Mouse (Mus musculus): ENCODE measurements around the gene Gm11554. TPM values are rescaled to one million over a fixed set of nuclear protein-coding genes. Genes with fewer than 3 reads are reported as not detected.
"Not testable (repeated sequence)": the region's sequence is repeated elsewhere in the genome, so short reads cannot be mapped to it uniquely, and the experiment has no call there.

Gene Gm11554
- not detected for total RNA-seq (2021)

DNA sequence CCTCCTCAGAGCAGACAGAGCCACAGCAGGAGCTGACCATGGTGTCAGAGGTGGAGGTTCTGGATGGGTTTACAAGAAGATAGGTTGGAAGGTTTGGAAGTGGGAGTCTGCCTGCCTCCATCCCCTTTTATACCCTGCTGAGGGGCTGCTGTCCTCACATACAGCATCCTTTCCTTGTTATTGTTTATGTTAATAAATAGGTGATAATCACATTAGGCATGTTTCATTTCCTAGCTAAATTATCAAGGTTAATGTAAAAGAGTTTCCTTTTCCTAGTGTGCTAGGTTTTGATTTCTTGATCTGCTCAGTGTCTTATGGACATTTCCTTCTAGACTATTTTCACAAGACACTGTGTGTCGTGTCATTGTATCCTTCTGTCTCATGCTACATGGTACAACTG lies at the start of gene Gm11554:
Gm11554 (minus strand) TSS at position 101 of the 400 bp plus-strand sequence.
- DNase-seq; intact Hi-C loops (cut with DNase I): not testable (repeated sequence)

DNA sequence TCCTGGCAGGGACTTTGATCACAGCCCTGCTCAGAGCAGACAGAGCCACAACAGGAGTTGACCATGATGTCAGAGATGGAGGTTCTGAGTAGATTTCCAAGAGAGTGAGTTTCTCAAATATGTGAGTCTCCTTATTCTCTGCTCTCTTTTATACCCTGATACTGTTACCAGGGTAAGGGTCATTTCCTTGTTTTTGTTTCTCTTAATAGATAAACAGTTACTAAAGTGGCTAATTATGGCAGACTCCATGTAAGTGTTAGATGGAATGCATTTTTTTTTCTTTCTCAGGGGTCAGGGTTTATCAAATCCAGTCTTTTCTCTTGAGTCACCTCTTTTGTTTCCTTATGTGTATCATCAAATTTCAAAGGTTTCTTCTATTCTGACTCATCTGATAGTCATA lies 47.3 kb upstream of the Gm11554 start, which contains the start of gene Krtap4-16:
Krtap4-16 (minus strand) TSS at position 101 of the 400 bp plus-strand sequence.
- intact Hi-C loops (cut with DNase I), result no loop called here
- DNase-seq, result no peak

DNA sequence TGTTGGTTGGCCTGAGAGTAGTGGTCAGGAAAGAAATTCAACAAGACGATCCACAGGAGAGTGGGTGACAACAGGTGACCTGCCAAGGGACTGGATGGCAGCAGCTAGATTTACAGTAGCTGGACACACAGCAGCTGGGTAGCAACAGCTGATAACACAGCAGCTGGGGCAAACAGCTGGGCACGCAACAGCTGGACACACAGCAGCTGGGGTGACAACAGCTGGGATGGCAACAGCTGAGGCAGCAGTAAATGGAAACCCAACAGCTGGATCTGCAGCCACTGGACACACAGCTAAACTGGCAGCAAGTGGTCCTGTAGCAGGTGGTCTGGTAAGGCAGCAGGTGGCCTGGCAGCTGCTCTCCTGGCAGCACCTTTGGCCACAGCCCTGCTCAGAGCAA lies 42.5 kb upstream of the Gm11554 start:
- DNase-seq, result no peak
- intact Hi-C loops (cut with DNase I), result no loop called here

DNA sequence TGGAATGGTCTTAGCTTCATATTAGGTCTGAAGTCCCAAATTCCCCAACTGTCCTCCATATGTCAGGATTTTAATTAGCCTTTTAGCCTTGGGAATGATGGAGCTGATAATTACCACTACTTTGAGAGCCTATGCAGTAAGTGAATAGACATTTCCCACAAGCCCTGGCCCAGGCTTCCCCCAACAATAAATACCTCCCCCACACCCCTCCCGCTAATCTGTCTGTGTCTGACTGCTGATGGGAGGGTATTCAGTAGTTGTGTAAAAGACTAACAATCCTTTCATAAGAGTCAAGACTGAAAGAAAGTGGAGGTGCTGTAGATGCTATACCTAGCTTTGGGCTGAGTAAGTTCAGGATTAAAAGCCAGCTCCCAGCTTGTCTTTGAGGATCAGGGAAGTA lies 37.9 kb upstream of the Gm11554 start:
- no peak for DNase-seq
- intact Hi-C loops (cut with DNase I), result no loop called here

DNA sequence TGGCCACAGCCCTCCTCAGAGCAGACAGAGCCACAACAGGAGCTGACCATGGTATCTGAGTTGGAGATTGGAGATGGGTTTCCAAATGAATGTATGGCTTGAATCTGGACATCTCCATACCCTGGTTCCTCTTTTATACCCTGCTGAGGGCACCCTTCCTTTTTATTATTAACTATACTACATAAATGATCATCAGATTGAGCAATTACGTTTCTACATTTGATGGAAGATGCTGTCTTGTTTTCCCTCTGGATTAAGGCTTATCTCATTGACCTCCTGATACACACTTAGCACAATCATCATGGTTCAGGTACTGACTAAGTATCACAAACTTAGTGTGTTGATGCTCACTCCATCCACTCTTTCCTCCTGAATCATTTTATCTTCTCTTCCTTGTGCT lies 33.7 kb upstream of the Gm11554 start, which contains the start of gene 2300003K06Rik:
2300003K06Rik (minus strand) TSS at position 101 of the 400 bp plus-strand sequence.
- intact Hi-C loops (cut with DNase I), result no loop called here
- DNase-seq, result no peak

DNA sequence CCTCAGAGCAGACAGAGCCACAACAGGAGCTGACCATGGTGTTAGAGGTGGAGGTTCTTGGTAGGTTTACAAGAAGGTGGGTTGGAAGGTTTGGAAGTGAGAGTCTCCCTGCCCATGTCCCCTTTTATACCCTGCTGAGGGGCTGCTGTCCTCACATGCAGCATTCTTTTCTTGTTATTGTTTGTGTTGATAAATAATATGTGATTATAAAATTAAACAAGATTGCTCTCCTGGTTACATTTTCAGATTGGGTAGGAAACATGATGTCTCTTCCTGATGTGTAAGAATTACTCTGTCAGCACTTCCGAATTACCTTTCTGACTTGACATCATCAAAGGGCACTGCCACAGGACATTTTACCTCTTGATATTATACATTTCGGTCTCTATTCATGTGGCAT lies 11.3 kb upstream of the Gm11554 start, which contains the start of gene Gm11564:
Gm11564 (minus strand) TSS at position 101 of the 400 bp plus-strand sequence.
- intact Hi-C loops (cut with DNase I), result not testable (repeated sequence)

DNA sequence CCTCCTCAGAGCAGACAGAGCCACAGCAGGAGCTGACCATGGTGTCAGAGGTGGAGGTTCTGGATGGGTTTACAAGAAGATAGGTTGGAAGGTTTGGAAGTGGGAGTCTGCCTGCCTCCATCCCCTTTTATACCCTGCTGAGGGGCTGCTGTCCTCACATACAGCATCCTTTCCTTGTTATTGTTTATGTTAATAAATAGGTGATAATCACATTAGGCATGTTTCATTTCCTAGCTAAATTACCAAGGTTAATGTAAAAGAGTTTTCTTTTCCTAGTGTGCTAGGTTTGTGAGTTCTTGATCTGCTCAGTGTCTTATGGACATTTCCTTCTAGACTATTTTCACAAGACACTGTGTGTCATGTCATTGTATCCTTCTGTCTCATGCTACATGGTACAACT lies 5.5 kb upstream of the Gm11554 start, which contains the start of gene Krtap4-13:
Krtap4-13 (minus strand) TSS at position 101 of the 400 bp plus-strand sequence.
- DNase-seq; intact Hi-C loops (cut with DNase I): not testable (repeated sequence)

More for the DNA sequence above, 11.3 kb upstream of the Gm11554 start, which contains the start of gene Gm11564:
- not testable (repeated sequence) for DNase-seq

DNA sequence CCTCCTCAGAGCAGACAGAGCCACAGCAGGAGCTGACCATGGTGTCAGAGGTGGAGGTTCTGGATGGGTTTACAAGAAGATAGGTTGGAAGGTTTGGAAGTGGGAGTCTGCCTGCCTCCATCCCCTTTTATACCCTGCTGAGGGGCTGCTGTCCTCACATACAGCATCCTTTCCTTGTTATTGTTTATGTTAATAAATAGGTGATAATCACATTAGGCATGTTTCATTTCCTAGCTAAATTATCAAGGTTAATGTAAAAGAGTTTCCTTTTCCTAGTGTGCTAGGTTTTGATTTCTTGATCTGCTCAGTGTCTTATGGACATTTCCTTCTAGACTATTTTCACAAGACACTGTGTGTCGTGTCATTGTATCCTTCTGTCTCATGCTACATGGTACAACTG lies 5.4 kb downstream of the Gm11554 start, which contains the start of gene Gm11569:
Gm11569 (minus strand) TSS at position 101 of the 400 bp plus-strand sequence.
- intact Hi-C loops (cut with DNase I); DNase-seq: not testable (repeated sequence)

DNA sequence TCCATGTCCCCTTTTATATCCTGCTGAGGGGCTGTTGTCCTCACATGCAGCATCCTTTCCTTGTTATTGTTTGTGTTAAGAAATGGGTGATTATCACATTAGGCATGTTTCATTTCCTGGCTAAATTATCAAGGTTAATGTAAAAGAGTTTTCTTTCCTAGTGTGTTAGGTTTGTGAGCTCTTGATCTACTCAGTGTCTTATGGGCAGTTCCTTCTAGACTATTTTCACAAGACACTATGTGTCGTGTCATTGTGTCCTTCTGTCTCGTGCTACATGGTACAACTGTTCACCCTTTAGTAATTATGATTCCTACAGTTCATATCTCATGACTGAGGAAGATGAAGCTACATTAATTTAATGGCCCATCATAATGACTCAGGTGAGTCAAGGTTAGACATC lies 10.9 kb downstream of the Gm11554 start, which contains the start of gene Gm11596:
Gm11596 (minus strand) TSS at position 101 of the 400 bp plus-strand sequence.
- intact Hi-C loops (cut with DNase I), result no loop called here
- DNase-seq, result no peak

DNA sequence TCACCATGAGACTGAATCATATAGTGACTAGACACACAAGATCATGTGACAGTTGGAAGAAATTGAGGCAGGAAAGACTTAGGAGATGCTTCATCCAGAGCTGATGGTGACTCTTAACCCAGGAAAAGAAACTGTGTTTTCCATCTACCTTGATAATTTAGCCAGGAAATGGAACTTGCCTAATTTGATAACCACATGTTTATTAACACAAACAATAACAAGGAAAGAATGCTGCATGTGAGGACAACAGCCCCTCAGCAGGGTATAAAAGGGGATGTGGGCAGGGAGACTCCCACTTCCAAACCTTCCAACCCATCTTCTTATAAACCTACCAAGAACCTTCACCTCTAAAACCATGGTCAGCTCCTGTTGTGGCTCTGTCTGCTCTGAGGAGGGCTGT lies 19.3 kb downstream of the Gm11554 start, which contains the start of gene Krtap4-9:
Krtap4-9 (plus strand) TSS at position 301 of the 400 bp plus-strand sequence.
- intact Hi-C loops (cut with DNase I); DNase-seq: not testable (repeated sequence)

DNA sequence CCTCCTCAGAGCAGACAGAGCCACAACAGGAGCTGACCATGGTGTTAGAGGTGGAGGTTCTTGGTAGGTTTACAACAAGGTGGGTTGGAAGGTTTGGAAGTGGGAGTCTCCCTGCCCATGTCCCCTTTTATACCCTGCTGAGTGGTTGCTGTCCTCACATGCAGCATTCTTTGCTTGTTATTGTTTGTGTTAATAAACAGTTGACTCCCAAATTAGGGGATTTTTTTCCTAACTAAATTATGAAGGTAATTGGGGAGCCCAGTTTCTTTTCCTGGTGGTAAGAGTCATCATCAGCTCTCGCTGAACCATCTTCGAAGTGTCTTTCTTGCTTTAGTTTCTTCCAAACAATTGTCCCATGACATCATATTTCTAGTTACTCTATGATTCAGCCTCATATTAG lies 23.6 kb downstream of the Gm11554 start, which contains the start of gene Krtap4-8:
Krtap4-8 (minus strand) TSS at position 101 of the 400 bp plus-strand sequence.
- intact Hi-C loops (cut with DNase I), result no loop called here
- DNase-seq, result no peak

DNA sequence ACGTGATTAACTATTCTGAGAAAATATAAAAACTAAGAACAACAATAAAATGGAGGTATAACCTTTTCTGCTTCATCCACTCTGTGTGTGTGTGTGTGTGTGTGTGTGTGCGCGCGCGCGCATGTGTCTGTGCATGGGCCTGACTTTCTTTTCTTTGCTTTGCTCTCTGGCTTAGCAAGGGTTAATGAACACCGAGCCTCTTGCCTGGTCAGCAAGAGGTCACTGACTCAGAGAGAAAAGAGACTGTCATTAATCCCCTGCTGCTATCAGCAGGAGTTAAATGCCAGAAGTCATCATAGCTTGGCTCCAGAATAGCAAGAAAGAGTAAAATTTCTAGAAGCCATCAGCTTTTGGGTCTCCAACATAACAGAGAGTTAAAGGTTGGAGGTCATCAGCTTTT lies 25.8 kb downstream of the Gm11554 start:
- no peak for DNase-seq
- intact Hi-C loops (cut with DNase I), result no loop called here

DNA sequence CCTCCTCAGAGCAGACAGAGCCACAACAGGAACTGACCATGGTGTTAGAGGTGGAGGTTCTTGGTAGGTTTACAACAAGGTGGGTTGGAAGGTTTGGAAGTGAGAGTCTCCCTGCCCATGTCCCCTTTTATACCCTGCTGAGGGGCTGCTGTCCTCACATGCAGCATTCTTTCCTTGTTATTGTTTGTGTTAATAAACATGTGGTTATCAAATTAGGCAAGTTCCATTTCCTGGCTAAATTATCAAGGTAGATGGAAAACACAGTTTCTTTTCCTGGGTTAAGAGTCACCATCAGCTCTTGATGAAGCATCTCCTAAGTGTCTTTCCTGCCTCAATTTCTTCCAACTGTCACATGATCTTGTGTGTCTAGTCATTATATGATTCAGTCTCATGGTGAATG lies 31.4 kb downstream of the Gm11554 start, which contains the start of gene Gm11595:
Gm11595 (minus strand) TSS at position 101 of the 400 bp plus-strand sequence.
- DNase-seq; intact Hi-C loops (cut with DNase I): not testable (repeated sequence)

DNA sequence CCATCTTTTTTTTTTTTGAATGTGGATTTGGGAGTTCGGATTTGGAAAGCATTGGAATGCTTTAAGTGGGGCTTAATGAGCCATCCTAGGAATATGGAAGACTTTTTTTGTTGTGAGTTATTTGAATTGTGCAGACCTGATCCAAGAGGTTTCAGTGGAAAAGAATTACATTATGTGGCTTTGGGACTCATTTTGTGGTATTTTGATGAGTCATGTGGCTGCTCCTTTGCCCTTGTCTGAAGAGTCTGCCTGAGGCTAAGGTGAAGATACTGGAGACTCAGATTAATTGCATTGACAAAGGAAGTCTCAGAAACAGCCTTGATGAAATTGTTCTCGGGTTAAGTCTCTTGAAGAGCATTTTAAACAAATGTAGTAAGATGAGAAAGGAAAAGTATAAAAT lies 35.8 kb downstream of the Gm11554 start:
- DNase-seq, result no peak
- intact Hi-C loops (cut with DNase I), result no loop called here

DNA sequence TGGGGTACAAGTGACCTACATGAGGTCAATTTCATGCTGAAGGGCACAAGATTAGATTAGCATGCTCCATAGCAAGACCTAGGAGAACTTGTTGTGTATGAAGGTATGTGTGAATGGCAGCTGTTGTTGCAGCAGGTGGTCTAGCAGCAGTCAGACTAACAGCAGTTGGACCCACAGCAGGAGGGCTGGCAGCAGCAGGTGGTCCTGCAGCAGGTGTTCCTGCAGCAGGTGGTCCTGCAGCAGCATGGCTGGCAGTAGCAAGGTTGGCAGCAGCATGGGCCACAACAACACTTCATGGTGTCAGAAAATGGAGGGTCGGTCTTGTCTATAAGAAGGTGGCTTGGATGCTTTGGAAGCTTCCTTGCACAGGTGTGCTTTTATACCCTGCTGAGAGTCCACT lies 45.4 kb downstream of the Gm11554 start:
- DNase-seq, result no peak
- intact Hi-C loops (cut with DNase I), result no loop called here

Other genes with a start within 250 kb of the Gm11554 start
- gene Krtap3-2, start 247.6 kb downstream of the Gm11554 start, total RNA-seq (2021), result not detected
- gene Gm11939, start 245.0 kb downstream of the Gm11554 start, total RNA-seq (2021), result not detected
- gene Krtap3-1, start 237.8 kb downstream of the Gm11554 start, total RNA-seq (2021), result not detected
- not detected for gene Krtap1-5, start 223.4 kb downstream of the Gm11554 start, total RNA-seq (2021)
- gene Krtap1-4, start 220.8 kb downstream of the Gm11554 start, total RNA-seq (2021), result not detected
- not detected for gene Krtap1-3, start 213.1 kb downstream of the Gm11554 start, total RNA-seq (2021)
- not detected for gene Krtap9-3, start 206.3 kb downstream of the Gm11554 start, total RNA-seq (2021)
- gene Gm11938, start 201.1 kb downstream of the Gm11554 start, total RNA-seq (2021), result not detected
- gene Gm11937, start 194.3 kb downstream of the Gm11554 start, total RNA-seq (2021), result not detected
- not detected for gene Krtap2-4, start 189.6 kb downstream of the Gm11554 start, total RNA-seq (2021)
- gene Gm11562, start 184.0 kb downstream of the Gm11554 start, total RNA-seq (2021), result not detected
- gene Krtap4-1, start 176.2 kb downstream of the Gm11554 start, total RNA-seq (2021), result not detected
- not detected for gene Krtap4-2, start 169.4 kb downstream of the Gm11554 start, total RNA-seq (2021)
- gene Krtap4-7, start 160.4 kb downstream of the Gm11554 start, total RNA-seq (2021), result not detected
- gene Gm11555, start 154.2 kb downstream of the Gm11554 start, total RNA-seq (2021), result not detected
- not detected for gene Gm11563, start 145.5 kb downstream of the Gm11554 start, total RNA-seq (2021)
- gene Krtap4-6, start 138.5 kb downstream of the Gm11554 start, total RNA-seq (2021), result not detected
- not detected for gene Gm14190, start 113.7 kb downstream of the Gm11554 start, total RNA-seq (2021)
- gene Gm14180, start 70.2 kb downstream of the Gm11554 start, total RNA-seq (2021), result not detected
- gene Gm11595, start 31.5 kb downstream of the Gm11554 start, total RNA-seq (2021), result not detected
- gene Krtap4-8, start 23.7 kb downstream of the Gm11554 start, total RNA-seq (2021), result not detected
- gene Krtap4-9, start 19.2 kb downstream of the Gm11554 start, total RNA-seq (2021), result not detected
- not detected for gene Gm11596, start 11.0 kb downstream of the Gm11554 start, total RNA-seq (2021)
- not detected for gene Gm11569, start 5.5 kb downstream of the Gm11554 start, total RNA-seq (2021)
- gene Krtap4-13, start 5.4 kb upstream of the Gm11554 start, total RNA-seq (2021), result not detected
- not detected for gene Gm11564, start 11.2 kb upstream of the Gm11554 start, total RNA-seq (2021)
- not detected for gene 2300003K06Rik, start 33.6 kb upstream of the Gm11554 start, total RNA-seq (2021)
- not detected for gene Krtap4-16, start 47.2 kb upstream of the Gm11554 start, total RNA-seq (2021)
- gene Gm11568, start 53.5 kb upstream of the Gm11554 start, total RNA-seq (2021), result not detected
- not detected for gene Gm11559, start 60.0 kb upstream of the Gm11554 start, total RNA-seq (2021)
- gene Krtap9-1, start 68.9 kb upstream of the Gm11554 start, total RNA-seq (2021), result not detected
- gene Gm11567, start 74.7 kb upstream of the Gm11554 start, total RNA-seq (2021), result not detected
- gene Krtap31-1, start 103.5 kb upstream of the Gm11554 start, total RNA-seq (2021), result not detected
- gene Gm11565, start 110.3 kb upstream of the Gm11554 start, total RNA-seq (2021), result not detected
- gene Krtap31-2, start 131.8 kb upstream of the Gm11554 start, total RNA-seq (2021), result not detected
- gene Krtap9-5, start 144.0 kb upstream of the Gm11554 start, total RNA-seq (2021), result not detected
- not detected for gene Krtap29-1, start 174.6 kb upstream of the Gm11554 start, total RNA-seq (2021)
- not detected for gene Krtap16-1, start 182.2 kb upstream of the Gm11554 start, total RNA-seq (2021)
- gene Krtap17-1, start 189.5 kb upstream of the Gm11554 start, total RNA-seq (2021), result not detected
- not detected for gene Krt33a, start 211.8 kb upstream of the Gm11554 start, total RNA-seq (2021)
- not detected for gene Krt33b, start 225.4 kb upstream of the Gm11554 start, total RNA-seq (2021)
- gene Krt34, start 237.1 kb upstream of the Gm11554 start, total RNA-seq (2021), result not detected
- gene Krt31, start 246.1 kb upstream of the Gm11554 start, total RNA-seq (2021), result not detected